Mouse (Mus musculus) stomach, postnatal 0 days (tissue): ENCODE data around the gene Gm15023.

Source experiments
- CTCF ChIP-seq: IDR thresholded peaks from 2 replicates; pipeline ENCODE4 v1.5.1; 2016; ENCODE audit warnings: antibody characterized with exemption, low read depth, mild to moderate bottlenecking, moderate library complexity
- EP300 ChIP-seq: optimal IDR thresholded peaks from 2 replicates; pipeline ENCODE3; 2016; ENCODE audit warnings: antibody characterized with exemption

DNA sequence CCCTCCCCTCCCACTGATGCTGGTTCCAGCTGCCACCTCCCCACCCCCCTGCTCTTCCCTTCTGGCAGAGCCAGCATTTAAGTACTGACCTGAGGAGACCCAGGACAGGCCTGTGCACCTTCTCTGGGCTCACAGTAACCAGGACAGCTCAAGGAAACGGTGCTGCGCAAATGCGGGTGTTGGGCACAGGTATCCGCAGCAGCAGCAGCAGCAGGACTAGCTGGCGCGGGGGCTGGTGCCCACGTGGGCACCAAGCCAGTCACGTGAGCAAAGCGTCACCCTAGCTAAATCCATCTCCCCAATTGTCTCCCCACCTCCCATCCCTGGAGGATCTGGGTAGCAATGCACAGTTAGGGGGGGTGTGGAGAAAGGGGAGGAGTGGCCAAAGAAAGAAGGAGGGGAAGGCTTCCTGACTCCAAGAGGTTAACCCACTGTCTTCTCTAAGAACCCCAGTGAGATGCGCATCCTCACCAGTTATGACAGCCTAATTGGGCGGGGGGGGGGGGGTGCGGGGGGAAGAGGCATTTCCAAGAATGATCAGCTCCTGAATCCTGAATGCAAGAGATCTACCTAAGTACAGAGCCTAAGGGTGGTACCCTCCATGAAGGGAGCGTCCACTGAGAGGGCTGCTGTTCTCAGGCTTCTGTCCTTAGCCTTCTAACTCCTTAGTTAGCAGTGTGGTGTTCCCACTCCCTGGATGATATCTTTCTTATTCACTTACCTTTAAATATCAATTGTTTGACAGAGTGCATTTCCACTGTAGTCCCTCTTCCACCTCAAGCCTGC is 33.2 kb upstream of the Gm15023 start, which contains the start of gene Tceal6:
- TF ChIP-seq CTCF (no peak), EP300 (no peak)
